ENCODE assay signal across 10 mouse cellular contexts in the genomic region with DNA sequence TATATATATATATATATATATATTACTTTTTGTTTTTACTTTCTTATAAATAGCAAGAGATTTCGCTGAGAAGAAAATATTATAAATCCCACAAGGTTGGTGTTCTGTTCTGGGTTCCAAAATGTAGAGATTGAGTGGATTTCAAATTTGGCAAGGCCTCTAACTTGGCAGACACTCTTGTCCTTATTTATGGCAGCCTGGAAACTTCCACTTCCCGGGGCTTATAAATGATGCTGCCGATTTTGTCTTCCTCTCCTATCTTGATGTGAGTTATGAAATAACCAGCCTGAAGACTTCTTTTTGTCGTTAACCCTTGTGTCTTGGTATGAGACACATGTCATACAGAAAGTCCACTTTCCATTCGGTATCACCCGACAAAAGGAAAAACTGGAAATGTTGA.
"Had no signal": no experiment of that assay in that cellular context is flagged by ENCODE, and none has a peak within 500 bp of the region (broad histone marks: within the 10 kb centered on the region; RNA-seq: fewer than 3 reads in every experiment).

No protein-coding gene starts in this region.

- H3K9ac ChIP-seq: liver, embryonic 13.5 days; liver, postnatal 0 days; midbrain, embryonic 13.5 days; stomach, embryonic 15.5 days had no signal

- H3K27ac ChIP-seq: kidney, postnatal 0 days; layer of hippocampus, adult 2 months; liver, embryonic 13.5 days; midbrain, embryonic 13.5 days; stomach, embryonic 15.5 days had no signal

- H3K9me3 ChIP-seq: liver, embryonic 13.5 days; midbrain, embryonic 13.5 days; stomach, embryonic 15.5 days had no signal

- H3K27me3 ChIP-seq: liver, embryonic 13.5 days; midbrain, embryonic 13.5 days; stomach, embryonic 15.5 days had no signal

- H3K4me2 ChIP-seq: liver, embryonic 13.5 days; midbrain, embryonic 13.5 days; stomach, embryonic 15.5 days had no signal

- DNase-seq: kidney, postnatal 4 days; liver; liver, embryonic 13.5 days; liver, postnatal 0 days; right cerebral cortex, postnatal 14 days; thymus, postnatal 36 days had no signal

- H3K4me1 ChIP-seq: liver, embryonic 13.5 days; stomach, embryonic 15.5 days had no signal

- H3K36me3 ChIP-seq: liver, embryonic 13.5 days; midbrain, embryonic 13.5 days; stomach, embryonic 15.5 days had no signal

- ATAC-seq: liver, postnatal 0 days; midbrain, embryonic 13.5 days had no signal

- H3K4me3 ChIP-seq: layer of hippocampus, adult 2 months; liver, embryonic 13.5 days; midbrain, embryonic 13.5 days; stomach, embryonic 15.5 days had no signal
